Mouse (Mus musculus) bone marrow macrophage, adult 2 months (primary cell): ENCODE measurements around the gene Gys1.

Experiments
- CTCF ChIP-seq: IDR thresholded peaks from 2 replicates; pipeline ENCODE4 v1.5.1; 2012; ENCODE audit warnings: low read depth, mild to moderate bottlenecking, low read length, moderate library complexity
- POLR2A ChIP-seq: IDR thresholded peaks from 2 replicates; pipeline ENCODE4 v1.6.1; 2012; ENCODE audit warnings: mild to moderate bottlenecking, low read depth, low read length, borderline replicate concordance

DNA sequence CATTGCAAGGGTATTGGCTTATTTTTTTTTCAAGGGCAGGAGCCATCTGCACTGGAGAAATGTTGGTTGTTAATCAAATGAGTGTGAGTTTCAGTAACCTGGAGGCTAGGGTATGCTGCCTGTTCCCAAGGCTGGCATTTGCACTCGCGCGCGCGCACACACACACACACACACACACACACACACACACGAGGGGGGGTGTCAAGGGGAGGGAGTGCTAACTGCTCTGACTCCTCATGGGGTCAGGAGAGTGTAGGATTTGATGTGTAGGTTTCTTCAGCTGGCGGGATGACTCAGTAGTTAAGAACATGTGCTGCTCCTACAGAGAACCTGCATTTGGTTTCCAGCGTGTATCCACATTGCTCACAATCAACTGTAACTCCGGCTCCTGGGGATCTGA, 56.2 kb downstream of the Gys1 start:
- TF ChIP-seq CTCF, result no peak
- TF ChIP-seq POLR2A, result no peak
